Mouse (Mus musculus) liver, adult 2 months (tissue): ENCODE data around the gene Med27. TPM values are rescaled to one million over a fixed set of nuclear protein-coding genes. Genes with fewer than 3 reads are reported as not detected.

Source experiments
- DNase-seq: peaks from one replicate; pipeline ENCODE4 v3.0.0-alpha.2; 2011; ENCODE audit warnings: low read depth, low spot score; ENCODE audit errors: extremely low read depth
- H3K27ac ChIP-seq: fragments of 200-500 bp; replicated peaks from 2 replicates; pipeline ENCODE4 v1.5.1; 2012; ENCODE audit warnings: low read depth, mild to moderate bottlenecking, control low read depth, inconsistent platforms, low read length; ENCODE audit not compliant: insufficient read depth
- H3K27me3 ChIP-seq: fragments of 200-500 bp; 2 replicates; pipeline ENCODE4 v1.6.1; 2012; ENCODE audit warnings: mild to moderate bottlenecking, moderate library complexity, low read length, inconsistent platforms; ENCODE audit not compliant: control insufficient read depth, insufficient read depth
- H3K36me3 ChIP-seq: fragments of 200-500 bp; 2 replicates; pipeline ENCODE4 v1.6.1; 2012; ENCODE audit warnings: low read length, inconsistent platforms; ENCODE audit not compliant: control insufficient read depth, insufficient read depth
- H3K4me1 ChIP-seq: fragments of 200-500 bp; 2 replicates; pipeline ENCODE4 v1.6.1; 2011; ENCODE audit warnings: low read length; ENCODE audit not compliant: control insufficient read depth, insufficient read depth
- H3K4me3 ChIP-seq: fragments of 200-500 bp; 2 replicates; pipeline ENCODE4 v1.5.1; 2011; ENCODE audit warnings: low read depth, mild to moderate bottlenecking, control low read depth, low read length, moderate library complexity; ENCODE audit not compliant: insufficient read depth
- H3K79me2 ChIP-seq: fragments of 200-500 bp; 2 replicates; pipeline ENCODE4 v1.6.1; 2012; ENCODE audit warnings: inconsistent platforms, mild to moderate bottlenecking, low read length, moderate library complexity; ENCODE audit not compliant: control insufficient read depth, insufficient read depth
- H3K9ac ChIP-seq: fragments of 200-500 bp; 2 replicates; pipeline ENCODE4 v1.6.1; 2012; ENCODE audit warnings: low read depth, mild to moderate bottlenecking, control low read depth, inconsistent platforms, low read length
- CTCF ChIP-seq: fragments of 200-500 bp; IDR thresholded peaks from 2 replicates; pipeline ENCODE4 v1.5.1; 2011; ENCODE audit warnings: low read depth, low read length, control low read depth
- POLR2A ChIP-seq: fragments of 200-500 bp; IDR thresholded peaks from 2 replicates; pipeline ENCODE4 v1.6.1; 2011; ENCODE audit warnings: low read length, control low read depth; ENCODE audit not compliant: insufficient read depth; ENCODE audit errors: extremely low read depth
- WGBS: fragments of 180-500 bp; shearing (Covaris S2); methylation state at CpG from one replicate; pipeline ENCODE4 v1.1.7; 2018; 5-methylcytosine and 5-hydroxymethylcytosine counted together
- polyA plus RNA-seq: library from polyadenylated mRNA; depleted of rRNA; stranded (reverse); fragments of >200 nt; gene quantifications from 2 replicates; pipeline ENCODE4 v1.2.3, GENCODE M21; 2012
- total RNA-seq: library from RNA; depleted of rRNA; stranded (reverse); fragments of >200 nt; gene quantifications from 2 replicates; pipeline ENCODE4 v1.2.3, GENCODE M21; 2014

Med27 gene
- total and polyA plus RNA-seq, 2 experiments = 5.7 to 13.2 TPM

GRCm38 (mm10) chr2:29546571-29546970 is 200.0 kb downstream of the Med27 start:
- WGBS = 27% methylated on average over 12 of the region's 12 CpGs
- H3K4me1 ChIP-seq = no peaks in the 10 kb centered on the region
- H3K27me3 ChIP-seq = peaks cover 2% of the 10 kb centered on the region; the same call in 1 of the 2 replicates
- no peak overlapping the region for H3K4me3 ChIP-seq
- H3K79me2 ChIP-seq = no peaks in the 10 kb centered on the region
- TF ChIP-seq POLR2A (no peak), CTCF (no peak)
- H3K9ac ChIP-seq = no peak overlapping the region
- H3K27ac ChIP-seq = no peak overlapping the region
- no peaks in the 10 kb centered on the region for H3K36me3 ChIP-seq
- no peak for DNase-seq

GRCm38 (mm10) chr2:29551816-29552585 is 205.4 kb downstream of the Med27 start:
- no peaks in the 10 kb centered on the region for H3K4me1 ChIP-seq
- no peaks in the 10 kb centered on the region for H3K27me3 ChIP-seq
- no peak overlapping the region for H3K4me3 ChIP-seq
- H3K27ac ChIP-seq = no peak overlapping the region
- DNase-seq = no peak
- no peak overlapping the region for H3K9ac ChIP-seq
- WGBS = 67% methylated on average over 7 of the region's 7 CpGs
- no peak for TF ChIP-seq POLR2A
- no peak for TF ChIP-seq CTCF
- H3K36me3 ChIP-seq = no peaks in the 10 kb centered on the region
- H3K79me2 ChIP-seq = no peaks in the 10 kb centered on the region

- H3K9ac ChIP-seq = no peak overlapping the region
- no peak overlapping the region for H3K27ac ChIP-seq
- DNase-seq = peak; percentile 6
- H3K79me2 ChIP-seq = no peaks in the 10 kb centered on the region
- TF ChIP-seq CTCF = peak; percentile 51; the same call in 1 of the 2 replicates
- no peak for TF ChIP-seq POLR2A
- no peaks in the 10 kb centered on the region for H3K36me3 ChIP-seq
- no peak overlapping the region for H3K4me3 ChIP-seq
- 62% methylated on average over 4 of the region's 4 CpGs for WGBS
- no peaks in the 10 kb centered on the region for H3K4me1 ChIP-seq
- no peaks in the 10 kb centered on the region for H3K27me3 ChIP-seq
Observed at GRCm38 (mm10) chr2:29553945-29554634, 207.5 kb downstream of the Med27 start.

GRCm38 (mm10) chr2:29558561-29558960 is 211.9 kb downstream of the Med27 start:
- no peaks in the 10 kb centered on the region for H3K4me1 ChIP-seq
- H3K79me2 ChIP-seq = no peaks in the 10 kb centered on the region
- WGBS = 87% methylated on average over 6 of the region's 6 CpGs
- H3K27me3 ChIP-seq = no peaks in the 10 kb centered on the region
- no peak overlapping the region for H3K4me3 ChIP-seq
- no peak overlapping the region for H3K27ac ChIP-seq
- no peak for DNase-seq
- no peaks in the 10 kb centered on the region for H3K36me3 ChIP-seq
- TF ChIP-seq POLR2A (no peak), CTCF (no peak)
- H3K9ac ChIP-seq = no peak overlapping the region

GRCm38 (mm10) chr2:29559955-29560354 is 213.3 kb downstream of the Med27 start:
- Histone ChIP-seq H3K4me1 (no peaks in the 10 kb centered on the region), H3K4me3 (no peak overlapping the region), H3K27me3 (no peaks in the 10 kb centered on the region), H3K27ac (no peak overlapping the region), H3K79me2 (no peaks in the 10 kb centered on the region), H3K36me3 (no peaks in the 10 kb centered on the region), H3K9ac (no peak overlapping the region)
- no peak for DNase-seq
- 76% methylated on average over 3 of the region's 3 CpGs for WGBS
- TF ChIP-seq POLR2A = no peak

GRCm38 (mm10) chr2:29561468-29561867 is 214.8 kb downstream of the Med27 start:
- H3K27me3 ChIP-seq = no peaks in the 10 kb centered on the region
- H3K36me3 ChIP-seq = no peaks in the 10 kb centered on the region
- 92% methylated on average over 4 of the region's 4 CpGs for WGBS
- H3K4me3 ChIP-seq = no peak overlapping the region
- H3K9ac ChIP-seq = no peak overlapping the region
- no peak for DNase-seq
- H3K4me1 ChIP-seq = no peaks in the 10 kb centered on the region
- H3K27ac ChIP-seq = no peak overlapping the region
- no peaks in the 10 kb centered on the region for H3K79me2 ChIP-seq
- no peak for TF ChIP-seq CTCF
- TF ChIP-seq POLR2A = no peak
